Mouse (Mus musculus) neural tube, embryonic 15.5 days (tissue): ENCODE data around the gene 1700011L22Rik. TPM values are rescaled to one million over a fixed set of nuclear protein-coding genes. Genes with fewer than 3 reads are reported as not detected.

Experiments
- ATAC-seq: fragments of 200-750 bp; cut with Nextera tagmentation; 2 replicates; pipeline ENCODE4 v1.8.0; 2017; ENCODE audit warnings: mild to moderate bottlenecking, moderate TSS enrichment, moderate library complexity; ENCODE audit not compliant: low FRiP score
- H3K27ac ChIP-seq: fragments of 300-500 bp; sonication (generic); replicated peaks from 2 replicates; pipeline ENCODE4 v1.5.1; 2015; ENCODE audit warnings: mild to moderate bottlenecking, inconsistent platforms
- H3K27me3 ChIP-seq: fragments of 300-500 bp; sonication (generic); replicated peaks from 2 replicates; pipeline ENCODE4 v1.6.1; 2015; ENCODE audit warnings: inconsistent platforms
- H3K36me3 ChIP-seq: fragments of 300-500 bp; sonication (generic); 2 replicates; pipeline ENCODE4 v1.6.1; 2015; ENCODE audit warnings: inconsistent platforms
- H3K4me1 ChIP-seq: fragments of 300-500 bp; sonication (generic); 2 replicates; pipeline ENCODE4 v1.6.1; 2015; ENCODE audit warnings: inconsistent platforms
- H3K4me2 ChIP-seq: fragments of 300-500 bp; sonication (generic); 2 replicates; pipeline ENCODE4 v1.6.1; 2015; ENCODE audit warnings: inconsistent platforms, mild to moderate bottlenecking, moderate library complexity
- H3K4me3 ChIP-seq: fragments of 300-500 bp; sonication (generic); replicated peaks from 2 replicates; pipeline ENCODE4 v1.5.1; 2015; ENCODE audit warnings: mild to moderate bottlenecking, inconsistent platforms
- H3K9ac ChIP-seq: fragments of 300-500 bp; sonication (generic); replicated peaks from 2 replicates; pipeline ENCODE4 v1.6.1; 2015; ENCODE audit warnings: mild to moderate bottlenecking, inconsistent platforms
- H3K9me3 ChIP-seq: fragments of 300-500 bp; sonication (generic); replicated peaks from 2 replicates; pipeline ENCODE4 v1.6.1; 2016; ENCODE audit warnings: inconsistent platforms
- WGBS: fragments of 180-500 bp; shearing (Covaris S2); methylation state at CpG from one replicate; pipeline ENCODE4 v1.1.7; 2015; ENCODE audit warnings: mixed read lengths; 5-methylcytosine and 5-hydroxymethylcytosine counted together
- polyA plus RNA-seq: library from polyadenylated mRNA; unstranded; fragments of >200 nt; fragmentation: Nextera tagmentation; extraction: Ambion mirVana; gene quantifications from 2 replicates; pipeline ENCODE4 v1.2.1, GENCODE M21; 2015

Gene 1700011L22Rik
- polyA plus RNA-seq, 1 experiment from 2014 or later = not detected

- Histone ChIP-seq H3K4me2 (no peak overlapping the region), H3K27ac (no peak overlapping the region), H3K4me1 (no peaks in the 10 kb centered on the region), H3K9ac (no peak overlapping the region), H3K36me3 (peaks cover 37% of the 10 kb centered on the region), H3K4me3 (no peak overlapping the region), H3K9me3 (no peaks in the 10 kb centered on the region), H3K27me3 (no peaks in the 10 kb centered on the region)
- ATAC-seq = no peak
- WGBS = 92% methylated on average over 6 of the region's 6 CpGs
Measured at GRCm38 (mm10) chr8:79281376-79281890, 33.1 kb upstream of the 1700011L22Rik start.

GRCm38 (mm10) chr8:79277264-79277870, 29.0 kb upstream of the 1700011L22Rik start:
- H3K9me3 ChIP-seq = no peaks in the 10 kb centered on the region
- H3K4me2 ChIP-seq = no peak overlapping the region
- no peak overlapping the region for H3K4me3 ChIP-seq
- H3K9ac ChIP-seq = no peak overlapping the region
- 88% methylated on average over 8 of the region's 8 CpGs for WGBS
- H3K4me1 ChIP-seq = no peaks in the 10 kb centered on the region
- H3K27me3 ChIP-seq = no peaks in the 10 kb centered on the region
- H3K36me3 ChIP-seq = peaks cover 53% of the 10 kb centered on the region
- no peak overlapping the region for H3K27ac ChIP-seq
- ATAC-seq = no peak

- no peak overlapping the region for H3K4me2 ChIP-seq
- no peak for ATAC-seq
- H3K9ac ChIP-seq = no peak overlapping the region
- no peaks in the 10 kb centered on the region for H3K4me1 ChIP-seq
- H3K9me3 ChIP-seq = no peaks in the 10 kb centered on the region
- H3K27me3 ChIP-seq = no peaks in the 10 kb centered on the region
- peaks cover 69% of the 10 kb centered on the region for H3K36me3 ChIP-seq
- no peak overlapping the region for H3K4me3 ChIP-seq
- 95% methylated on average over 10 of the region's 10 CpGs for WGBS
- no peak overlapping the region for H3K27ac ChIP-seq
Measured at GRCm38 (mm10) chr8:79274940-79275339, 26.6 kb upstream of the 1700011L22Rik start.

GRCm38 (mm10) chr8:79273776-79274175, 25.4 kb upstream of the 1700011L22Rik start:
- H3K36me3 ChIP-seq = peaks cover 73% of the 10 kb centered on the region
- no peak overlapping the region for H3K27ac ChIP-seq
- no peaks in the 10 kb centered on the region for H3K27me3 ChIP-seq
- no peak overlapping the region for H3K9ac ChIP-seq
- H3K4me2 ChIP-seq = no peak overlapping the region
- H3K4me1 ChIP-seq = no peaks in the 10 kb centered on the region
- no peaks in the 10 kb centered on the region for H3K9me3 ChIP-seq
- WGBS = 86% methylated on average over 6 of the region's 6 CpGs
- no peak overlapping the region for H3K4me3 ChIP-seq
- no peak for ATAC-seq

- WGBS = 86% methylated on average over 4 of the region's 4 CpGs
- Histone ChIP-seq H3K4me2 (no peak overlapping the region), H3K36me3 (peaks cover 71% of the 10 kb centered on the region), H3K9ac (no peak overlapping the region), H3K27me3 (no peaks in the 10 kb centered on the region), H3K9me3 (no peaks in the 10 kb centered on the region), H3K4me3 (no peak overlapping the region), H3K4me1 (no peaks in the 10 kb centered on the region), H3K27ac (no peak overlapping the region)
- ATAC-seq = no peak
Measured at GRCm38 (mm10) chr8:79272676-79273075, 24.3 kb upstream of the 1700011L22Rik start.

- Histone ChIP-seq H3K36me3 (peaks cover 65% of the 10 kb centered on the region), H3K4me1 (no peaks in the 10 kb centered on the region), H3K4me2 (no peak overlapping the region), H3K27ac (no peak overlapping the region), H3K4me3 (no peak overlapping the region), H3K27me3 (no peaks in the 10 kb centered on the region), H3K9ac (no peak overlapping the region), H3K9me3 (no peaks in the 10 kb centered on the region)
- no peak for ATAC-seq
- WGBS = 94% methylated on average over 7 of the region's 7 CpGs
Measured at GRCm38 (mm10) chr8:79268921-79269320, 20.6 kb upstream of the 1700011L22Rik start.

- no peak overlapping the region for H3K27ac ChIP-seq
- no peaks in the 10 kb centered on the region for H3K27me3 ChIP-seq
- no peak for ATAC-seq
- H3K4me2 ChIP-seq = no peak overlapping the region
- no peak overlapping the region for H3K4me3 ChIP-seq
- H3K9me3 ChIP-seq = no peaks in the 10 kb centered on the region
- no peak overlapping the region for H3K9ac ChIP-seq
- H3K36me3 ChIP-seq = 0 out of 2 replicates have a peak, but pooled peaks cover 3% of the 10 kb centered on the region
- 89% methylated on average over 5 of the region's 5 CpGs for WGBS
- no peaks in the 10 kb centered on the region for H3K4me1 ChIP-seq
Measured at GRCm38 (mm10) chr8:79261920-79262319, 13.6 kb upstream of the 1700011L22Rik start.

- Histone ChIP-seq H3K9ac (no peak overlapping the region), H3K4me2 (no peak overlapping the region), H3K4me1 (no peaks in the 10 kb centered on the region), H3K27me3 (no peaks in the 10 kb centered on the region), H3K36me3 (no peaks in the 10 kb centered on the region), H3K4me3 (no peak overlapping the region), H3K9me3 (no peaks in the 10 kb centered on the region), H3K27ac (no peak overlapping the region)
- no peak for ATAC-seq
- 82% methylated on average over 8 of the region's 8 CpGs for WGBS
Measured at GRCm38 (mm10) chr8:79256076-79256705, 7.8 kb upstream of the 1700011L22Rik start.

GRCm38 (mm10) chr8:79253742-79254141, 5.4 kb upstream of the 1700011L22Rik start:
- no peak overlapping the region for H3K4me3 ChIP-seq
- no peak overlapping the region for H3K27ac ChIP-seq
- H3K9me3 ChIP-seq = no peaks in the 10 kb centered on the region
- no peak overlapping the region for H3K9ac ChIP-seq
- 81% methylated on average over 6 of the region's 6 CpGs for WGBS
- no peak overlapping the region for H3K4me2 ChIP-seq
- H3K4me1 ChIP-seq = no peaks in the 10 kb centered on the region
- H3K27me3 ChIP-seq = no peaks in the 10 kb centered on the region
- H3K36me3 ChIP-seq = no peaks in the 10 kb centered on the region
- no peak for ATAC-seq

GRCm38 (mm10) chr8:79243422-79243821, 4.9 kb downstream of the 1700011L22Rik start:
- Histone ChIP-seq H3K4me3 (no peak overlapping the region), H3K27ac (no peak overlapping the region), H3K4me1 (no peaks in the 10 kb centered on the region), H3K36me3 (no peaks in the 10 kb centered on the region), H3K9me3 (no peaks in the 10 kb centered on the region), H3K9ac (no peak overlapping the region), H3K27me3 (no peaks in the 10 kb centered on the region), H3K4me2 (no peak overlapping the region)
- no peak for ATAC-seq
- WGBS = 86% methylated on average over 2 of the region's 2 CpGs

GRCm38 (mm10) chr8:79239996-79240395, 8.4 kb downstream of the 1700011L22Rik start:
- no peak overlapping the region for H3K4me3 ChIP-seq
- no peak overlapping the region for H3K27ac ChIP-seq
- H3K9me3 ChIP-seq = no peaks in the 10 kb centered on the region
- WGBS = 82% methylated on average over 7 of the region's 7 CpGs
- no peak overlapping the region for H3K4me2 ChIP-seq
- H3K27me3 ChIP-seq = no peaks in the 10 kb centered on the region
- no peaks in the 10 kb centered on the region for H3K36me3 ChIP-seq
- ATAC-seq = no peak
- no peaks in the 10 kb centered on the region for H3K4me1 ChIP-seq
- H3K9ac ChIP-seq = no peak overlapping the region

- H3K36me3 ChIP-seq = no peaks in the 10 kb centered on the region
- no peak overlapping the region for H3K4me2 ChIP-seq
- H3K4me1 ChIP-seq = no peaks in the 10 kb centered on the region
- H3K27ac ChIP-seq = no peak overlapping the region
- no peak overlapping the region for H3K4me3 ChIP-seq
- no peak for ATAC-seq
- H3K9me3 ChIP-seq = no peaks in the 10 kb centered on the region
- H3K27me3 ChIP-seq = no peaks in the 10 kb centered on the region
- WGBS = 89% methylated on average over 3 of the region's 3 CpGs
- H3K9ac ChIP-seq = no peak overlapping the region
Measured at GRCm38 (mm10) chr8:79239320-79239719, 9.1 kb downstream of the 1700011L22Rik start.
